Mouse (Mus musculus) brain, embryonic 14.5 days (tissue): ENCODE results near the gene Cacnb4. TPM values are rescaled to one million over a fixed set of nuclear protein-coding genes. Genes with fewer than 3 reads are reported as not detected.

Experiments used
- DNase-seq: peaks from one replicate; pipeline ENCODE4 v3.0.0-alpha.2; 2011; ENCODE audit warnings: low read depth
- CTCF ChIP-seq: fragments of 200-500 bp; IDR thresholded peaks from 2 replicates; pipeline ENCODE4 v1.5.1; 2012; ENCODE audit warnings: inconsistent platforms, mild to moderate bottlenecking, moderate library complexity, borderline replicate concordance; ENCODE audit not compliant: insufficient read depth, insufficient read length; ENCODE audit errors: extremely low read depth
- POLR2A ChIP-seq: fragments of 200-500 bp; IDR thresholded peaks from 2 replicates; pipeline ENCODE4 v1.6.1; 2012; ENCODE audit warnings: mild to moderate bottlenecking, inconsistent platforms, borderline replicate concordance; ENCODE audit not compliant: poor library complexity, insufficient read depth, insufficient read length, severe bottlenecking; ENCODE audit errors: extremely low read depth
- polyA plus RNA-seq: library from polyadenylated mRNA; depleted of rRNA; stranded (reverse); fragments of >200 nt; gene quantifications from 2 replicates; pipeline ENCODE4 v1.2.3, GENCODE M21; 2012

Gene Cacnb4
- polyA plus RNA-seq, 1 experiment: 11.7 TPM

DNA sequence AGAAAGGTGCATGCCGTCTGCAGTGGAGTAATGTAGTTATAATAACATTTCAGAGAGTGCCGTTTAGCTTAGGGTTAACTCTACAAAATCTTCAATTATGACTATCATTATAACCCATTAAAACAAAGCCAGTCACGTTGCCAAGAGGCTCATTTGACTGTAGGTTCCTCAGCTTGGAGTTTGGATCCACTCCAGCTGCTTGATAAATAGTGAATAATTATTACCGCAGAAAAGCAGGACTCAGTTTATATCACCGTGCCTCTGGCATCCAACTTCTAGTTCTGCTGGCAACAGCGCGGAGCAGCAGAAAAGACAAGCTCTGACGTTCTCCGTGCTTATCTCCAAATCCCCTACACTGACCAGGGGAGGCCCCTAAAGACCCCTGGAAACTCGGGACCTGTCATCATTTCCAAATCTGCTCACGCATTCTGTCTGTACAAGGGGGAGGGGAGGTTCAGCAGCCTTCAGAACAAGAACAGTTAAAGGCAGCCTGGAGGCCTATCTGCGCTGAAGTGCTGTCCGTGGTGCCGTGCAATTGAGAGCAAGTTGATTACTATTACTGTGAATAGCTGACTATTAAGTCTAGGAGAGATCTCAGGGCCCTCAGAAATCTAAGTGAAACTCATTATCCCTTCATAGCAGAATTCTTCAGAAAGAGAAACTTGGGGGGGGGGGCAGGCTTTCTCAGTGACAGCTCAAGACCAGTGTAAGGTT lies 240.6 kb downstream of the Cacnb4 start:
- DNase-seq: peak; percentile 55
- TF ChIP-seq POLR2A (no peak), CTCF (no peak)

DNA sequence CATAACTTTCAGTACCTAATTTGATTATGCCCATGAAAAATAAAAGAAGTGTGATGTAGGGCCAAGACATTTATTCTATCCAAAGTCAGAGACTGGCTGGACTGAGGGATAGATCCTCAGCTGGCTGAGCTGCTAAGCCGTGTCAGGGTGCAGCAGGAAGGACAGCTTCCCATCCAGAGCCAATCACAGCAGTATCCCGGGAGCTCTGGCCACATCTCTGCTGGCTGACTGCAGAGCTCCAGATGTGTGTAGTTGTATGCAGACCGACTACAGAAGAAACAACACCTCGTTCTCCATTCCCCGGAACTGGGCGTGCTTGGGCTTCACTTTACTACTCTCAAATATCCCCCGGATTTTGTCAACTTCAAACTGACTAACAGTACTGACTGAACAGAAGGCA lies 243.3 kb downstream of the Cacnb4 start:
- DNase-seq: no peak
- no peak for TF ChIP-seq POLR2A
- no peak for TF ChIP-seq CTCF

- no peak for DNase-seq
- TF ChIP-seq CTCF: no peak
- no peak for TF ChIP-seq POLR2A
Observed at GRCm38 (mm10) chr2:52427383-52427782, 249.2 kb downstream of the Cacnb4 start.

DNA sequence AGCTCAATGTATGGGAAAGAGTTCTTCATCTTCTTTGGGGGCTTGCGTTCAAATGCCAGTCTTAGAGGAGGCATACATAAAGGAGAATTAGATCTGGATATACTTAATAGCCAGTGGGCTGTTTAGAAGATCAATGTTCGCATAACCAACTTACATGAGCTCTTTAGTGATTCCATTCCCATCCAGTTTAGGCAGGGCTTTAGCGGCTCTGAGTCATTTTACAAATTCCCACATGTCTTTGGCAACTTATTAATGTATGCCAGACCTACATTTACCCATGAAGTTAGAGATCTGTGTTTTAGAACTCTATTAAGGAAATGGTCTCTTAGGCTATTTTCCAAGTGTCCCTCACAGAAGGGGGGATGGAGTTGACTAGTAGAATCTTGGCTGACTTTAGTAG lies 250.6 kb downstream of the Cacnb4 start:
- TF ChIP-seq CTCF: no peak
- TF ChIP-seq POLR2A: no peak
- no peak for DNase-seq

DNA sequence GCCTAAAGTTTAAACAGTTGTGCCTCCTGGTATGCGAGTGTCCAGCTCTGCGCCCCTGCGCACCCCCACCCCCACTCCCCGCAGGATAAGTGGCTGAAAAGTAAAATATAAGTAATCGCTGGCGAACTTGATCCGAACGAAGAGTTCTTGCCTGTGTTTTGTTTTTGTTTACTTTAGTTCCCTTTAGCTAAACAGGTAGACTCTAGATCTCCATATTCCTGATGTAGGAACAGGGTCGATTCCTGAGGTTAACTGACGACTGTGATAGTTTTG lies 251.2 kb downstream of the Cacnb4 start:
- TF ChIP-seq POLR2A (no peak), CTCF (no peak)
- DNase-seq: no peak

DNA sequence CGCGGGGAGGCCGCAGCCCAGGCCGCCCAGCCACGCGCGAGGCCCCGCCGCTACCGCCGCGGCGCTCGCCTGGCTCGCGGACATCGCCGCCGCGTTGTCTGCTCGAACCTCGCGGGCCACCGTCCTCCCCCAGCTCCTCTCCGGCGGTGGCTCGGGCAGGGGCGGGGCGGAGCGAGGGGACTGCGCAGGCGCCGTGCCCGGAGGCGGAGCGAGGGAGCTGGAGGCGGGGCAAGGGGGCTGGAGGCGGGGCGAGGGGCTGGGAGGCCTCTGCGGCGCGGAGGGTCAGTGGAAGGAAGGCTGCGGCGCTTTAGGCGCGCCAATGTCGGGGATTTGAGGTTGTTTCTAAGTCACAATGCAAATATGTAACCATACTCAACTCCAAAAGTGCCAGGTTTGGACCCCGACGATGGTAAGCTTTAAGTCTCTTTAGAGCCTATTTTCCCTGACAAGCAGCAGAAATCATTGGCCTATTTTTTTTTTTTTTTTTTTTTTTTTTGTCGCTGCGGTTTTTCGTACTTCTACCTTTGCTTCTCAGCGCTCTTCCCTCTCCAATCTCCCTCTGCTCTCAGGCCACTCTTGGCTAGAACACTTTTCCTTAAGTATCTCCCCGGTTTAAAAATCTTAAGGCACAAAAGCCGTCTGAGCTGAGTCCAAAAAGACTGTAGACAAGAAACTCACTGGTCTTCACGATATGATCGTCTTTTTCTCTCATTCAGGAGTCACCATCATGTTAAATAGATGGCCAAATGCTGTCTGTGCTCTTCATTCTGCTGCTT lies 251.7 kb downstream of the Cacnb4 start, which contains the start of gene Arl5a:
Arl5a (minus strand) TSS at position 155 of the 776 bp plus-strand sequence.
- TF ChIP-seq POLR2A: peak; percentile 92
- no peak for TF ChIP-seq CTCF
- peak; percentile 97 for DNase-seq

GRCm38 (mm10) chr2:52424248-52424728 lies 252.3 kb downstream of the Cacnb4 start:
- peak; percentile 68 for DNase-seq
- TF ChIP-seq CTCF (no peak), POLR2A (no peak)

- DNase-seq: peak; percentile 62
- TF ChIP-seq CTCF: no peak
- no peak for TF ChIP-seq POLR2A
Observed at GRCm38 (mm10) chr2:52423611-52424247, 252.9 kb downstream of the Cacnb4 start.

GRCm38 (mm10) chr2:52422871-52423610 lies 253.6 kb downstream of the Cacnb4 start:
- TF ChIP-seq POLR2A (no peak), CTCF (no peak)
- no peak for DNase-seq

DNA sequence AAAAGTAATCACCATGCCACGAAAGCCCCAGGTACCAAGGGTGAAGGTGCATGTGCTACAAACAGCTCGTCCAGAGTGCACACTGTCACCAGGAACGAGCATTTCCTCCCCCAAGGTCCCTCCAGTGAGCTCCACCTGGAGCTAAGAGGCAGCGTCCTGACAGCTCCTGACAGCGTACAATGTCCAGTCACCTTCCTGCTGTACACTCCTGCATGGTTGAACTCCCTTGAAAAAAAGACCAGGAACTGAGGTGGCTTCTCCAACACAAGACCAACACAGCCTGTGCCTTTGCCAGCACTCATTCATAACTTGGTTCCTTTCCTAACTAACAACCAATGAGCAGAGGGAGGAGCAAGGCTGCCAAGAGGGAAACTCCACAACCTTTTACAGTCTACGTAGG lies 255.4 kb downstream of the Cacnb4 start:
- TF ChIP-seq CTCF: no peak
- TF ChIP-seq POLR2A: no peak
- no peak for DNase-seq
